Mouse (Mus musculus): ENCODE measurements at regions not wholly inside any gene's neighbourhood (a gene's known extent, or its start where the extent isn't known, plus 50 kb on each side); places are given as distances from the start of the nearest gene placed in this dataset.

DNA sequence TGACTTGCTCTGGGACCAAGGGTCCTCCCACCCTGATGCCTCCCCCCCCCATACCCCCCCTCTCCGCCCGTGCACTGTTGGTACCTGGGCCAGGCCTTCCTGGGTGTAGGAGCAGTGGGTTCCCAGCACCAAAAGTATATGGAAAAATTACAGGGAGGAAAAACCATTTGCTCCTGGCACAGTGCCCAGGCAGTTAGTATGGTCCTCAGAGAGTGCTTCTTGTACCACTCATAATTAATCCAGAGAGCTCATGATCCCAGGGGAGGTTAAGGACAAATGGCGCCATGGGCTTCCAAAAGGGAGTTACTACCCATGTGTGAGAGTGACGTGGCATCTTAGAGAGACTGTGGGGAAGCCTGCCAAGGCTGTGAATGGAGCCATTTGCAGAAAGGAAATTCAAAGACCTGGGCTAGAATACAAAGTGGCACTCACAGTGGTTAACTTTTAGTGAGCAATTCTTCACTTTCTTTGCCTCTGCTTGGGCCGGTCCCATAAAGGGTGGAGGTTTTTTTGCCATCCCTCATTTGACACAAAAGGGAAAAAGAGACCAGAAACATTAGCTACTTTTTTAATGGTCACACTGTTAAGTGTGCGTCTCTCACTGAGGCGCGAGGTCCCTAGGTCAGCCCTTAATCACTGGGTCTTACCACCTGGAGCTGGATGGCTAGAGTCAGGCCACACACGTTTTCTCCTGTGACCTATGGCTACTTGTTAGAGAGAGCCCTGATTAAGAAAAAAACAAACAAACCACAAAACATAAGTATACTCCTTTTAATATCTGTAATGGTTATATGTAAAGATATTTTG, 120.7 kb upstream of the Bmper start:
- DNase-seq (ENCODE audit: low spot score) (peak; percentile 82), ATAC-seq (peak; percentile 82)
- TF ChIP-seq CTCF (IDR thresholded peaks at IDR 0.05; ENCODE audit: low read depth), result no peak
- H3K27ac ChIP-seq, result no peak overlapping the region
- no peaks in the 10 kb centered on the region for H3K36me3 ChIP-seq (ENCODE audit: insufficient read depth, low read length)
- no peak overlapping the region for H3K4me3 ChIP-seq (ENCODE audit: low read length)
- no peaks in the 10 kb centered on the region for H3K9me3 ChIP-seq (ENCODE audit: low read length)
- no peak overlapping the region for H3K4me2 ChIP-seq (ENCODE audit: low read depth, low read length)
- no peaks in the 10 kb centered on the region for H3K27me3 ChIP-seq (ENCODE audit: insufficient read depth, low read length)
- 51% methylated on average over 9 of the region's 9 CpGs for WGBS
- H3K4me1 ChIP-seq (ENCODE audit: insufficient read depth, low read length), result no peaks in the 10 kb centered on the region
- H3K9ac ChIP-seq (replicated peaks; ENCODE audit: low read length), result no peak overlapping the region

DNA sequence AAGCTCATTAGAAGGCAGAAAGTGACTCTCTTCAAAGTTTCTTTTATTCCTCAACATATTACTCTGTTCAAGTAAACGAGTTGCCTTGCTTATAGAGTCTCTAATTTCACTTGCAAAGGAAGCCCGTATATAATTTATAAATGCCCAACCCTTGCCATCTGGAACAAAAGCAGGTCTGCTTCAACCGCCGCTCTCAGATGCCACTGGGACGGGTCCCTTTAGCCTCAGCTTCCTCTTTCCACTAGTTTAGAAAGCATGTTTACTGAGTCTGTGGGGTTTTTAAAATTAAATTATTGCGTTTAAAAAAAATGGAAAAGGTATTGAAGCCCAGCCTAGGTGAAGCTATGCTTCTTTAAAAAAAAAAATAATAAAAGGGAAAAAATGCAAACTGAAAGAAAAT, 111.4 kb upstream of the Bmper start:
- H3K9me3 ChIP-seq (ENCODE audit: low read length), result no peaks in the 10 kb centered on the region
- H3K36me3 ChIP-seq (ENCODE audit: insufficient read depth, low read length), result no peaks in the 10 kb centered on the region
- 72% methylated on average over 6 of the region's 6 CpGs for WGBS
- no peak overlapping the region for H3K4me3 ChIP-seq (ENCODE audit: low read length)
- no peak overlapping the region for H3K9ac ChIP-seq (replicated peaks; ENCODE audit: low read length)
- no peak overlapping the region for H3K4me2 ChIP-seq (ENCODE audit: low read depth, low read length)
- no peaks in the 10 kb centered on the region for H3K27me3 ChIP-seq (ENCODE audit: insufficient read depth, low read length)
- no peak for DNase-seq (ENCODE audit: low spot score)
- H3K4me1 ChIP-seq (ENCODE audit: insufficient read depth, low read length), result no peaks in the 10 kb centered on the region
- no peak overlapping the region for H3K27ac ChIP-seq
- no peak for ATAC-seq
- TF ChIP-seq CTCF (IDR thresholded peaks at IDR 0.05; ENCODE audit: low read depth), result no peak

DNA sequence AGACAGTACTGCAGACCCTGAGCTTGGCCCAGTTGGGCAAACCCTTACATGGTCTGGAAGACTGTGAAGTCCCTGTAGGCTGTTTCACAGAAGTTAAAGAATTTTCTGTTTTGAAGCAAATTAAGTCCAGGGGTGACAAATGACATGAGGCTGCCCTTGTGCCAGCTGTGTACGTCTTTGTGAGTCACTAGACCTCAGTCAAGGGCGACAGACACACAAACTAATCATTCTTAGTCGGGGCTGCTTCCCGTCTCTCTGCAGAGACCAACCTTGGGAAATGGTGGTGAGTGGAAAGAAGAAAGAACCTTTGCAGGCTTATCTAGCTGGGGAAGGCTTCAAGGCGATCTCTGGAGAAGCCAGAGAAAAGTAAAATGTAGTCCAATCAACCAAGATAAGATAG, 107.8 kb upstream of the Bmper start:
- WGBS, result 81% methylated on average over 5 of the region's 5 CpGs
- H3K4me1 ChIP-seq (ENCODE audit: insufficient read depth, low read length), result no peaks in the 10 kb centered on the region
- H3K27ac ChIP-seq, result no peak overlapping the region
- ATAC-seq (no peak), DNase-seq (ENCODE audit: low spot score) (no peak)
- TF ChIP-seq CTCF (IDR thresholded peaks at IDR 0.05; ENCODE audit: low read depth), result no peak
- H3K4me2 ChIP-seq (ENCODE audit: low read depth, low read length), result no peak overlapping the region
- H3K4me3 ChIP-seq (ENCODE audit: low read length), result no peak overlapping the region
- H3K27me3 ChIP-seq (ENCODE audit: insufficient read depth, low read length), result no peaks in the 10 kb centered on the region
- no peaks in the 10 kb centered on the region for H3K9me3 ChIP-seq (ENCODE audit: low read length)
- no peak overlapping the region for H3K9ac ChIP-seq (replicated peaks; ENCODE audit: low read length)
- no peaks in the 10 kb centered on the region for H3K36me3 ChIP-seq (ENCODE audit: insufficient read depth, low read length)

DNA sequence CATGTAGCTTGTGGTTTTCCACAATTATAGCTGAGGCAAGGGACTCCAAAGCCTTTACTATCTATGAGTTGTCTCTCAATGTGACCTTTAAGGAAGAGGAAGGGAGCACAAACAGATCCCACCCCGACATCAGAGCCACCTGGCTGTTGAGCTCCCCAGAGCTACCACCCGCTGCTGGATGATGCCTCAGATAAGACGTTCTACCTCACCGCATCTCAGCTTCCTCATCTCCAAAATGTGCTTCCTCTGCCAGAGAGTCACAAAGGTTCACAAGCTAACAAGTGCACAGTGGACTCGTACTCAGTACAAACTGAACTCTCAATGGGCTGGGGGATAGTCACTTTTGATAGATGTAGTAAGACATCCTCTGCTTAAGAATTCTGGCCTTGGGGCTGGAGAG, 107.3 kb upstream of the Bmper start:
- Histone ChIP-seq H3K4me3 (ENCODE audit: low read length) (no peak overlapping the region), H3K27me3 (ENCODE audit: insufficient read depth, low read length) (no peaks in the 10 kb centered on the region), H3K4me2 (ENCODE audit: low read depth, low read length) (no peak overlapping the region), H3K9me3 (ENCODE audit: low read length) (no peaks in the 10 kb centered on the region), H3K9ac (replicated peaks; ENCODE audit: low read length) (no peak overlapping the region), H3K27ac (no peak overlapping the region), H3K36me3 (ENCODE audit: insufficient read depth, low read length) (no peaks in the 10 kb centered on the region), H3K4me1 (ENCODE audit: insufficient read depth, low read length) (no peaks in the 10 kb centered on the region)
- WGBS, result 91% methylated on average over 5 of the region's 5 CpGs
- ATAC-seq (no peak), DNase-seq (ENCODE audit: low spot score) (no peak)
- TF ChIP-seq CTCF (IDR thresholded peaks at IDR 0.05; ENCODE audit: low read depth), result no peak

DNA sequence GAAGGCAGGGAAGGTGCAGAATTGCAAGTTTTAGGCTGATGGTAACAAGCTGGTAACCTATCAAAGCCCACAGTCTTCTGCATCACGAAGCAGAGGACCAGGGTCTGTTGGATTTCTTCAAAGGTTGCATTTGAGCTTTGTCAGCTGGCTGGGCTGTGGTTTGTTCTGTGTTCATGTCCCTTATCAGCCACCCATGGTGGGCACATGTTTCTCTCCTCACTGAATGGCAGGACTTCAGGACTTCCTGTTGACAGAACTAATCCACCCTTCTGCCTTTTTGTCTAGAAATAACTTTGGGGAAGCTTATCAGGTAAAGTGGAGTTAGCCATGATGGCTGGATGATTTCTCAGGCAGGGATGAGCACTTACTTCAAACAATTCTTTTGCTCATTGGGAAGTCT, 106.6 kb upstream of the Bmper start:
- DNase-seq (ENCODE audit: low spot score) (no peak), ATAC-seq (no peak)
- Histone ChIP-seq H3K4me1 (ENCODE audit: insufficient read depth, low read length) (no peaks in the 10 kb centered on the region), H3K27ac (no peak overlapping the region), H3K27me3 (ENCODE audit: insufficient read depth, low read length) (no peaks in the 10 kb centered on the region), H3K9me3 (ENCODE audit: low read length) (no peaks in the 10 kb centered on the region), H3K36me3 (ENCODE audit: insufficient read depth, low read length) (no peaks in the 10 kb centered on the region), H3K4me2 (ENCODE audit: low read depth, low read length) (no peak overlapping the region), H3K4me3 (ENCODE audit: low read length) (no peak overlapping the region), H3K9ac (replicated peaks; ENCODE audit: low read length) (no peak overlapping the region)
- no peak for TF ChIP-seq CTCF (IDR thresholded peaks at IDR 0.05; ENCODE audit: low read depth)
- 69% methylated on average over 1 of the region's 1 CpGs for WGBS

DNA sequence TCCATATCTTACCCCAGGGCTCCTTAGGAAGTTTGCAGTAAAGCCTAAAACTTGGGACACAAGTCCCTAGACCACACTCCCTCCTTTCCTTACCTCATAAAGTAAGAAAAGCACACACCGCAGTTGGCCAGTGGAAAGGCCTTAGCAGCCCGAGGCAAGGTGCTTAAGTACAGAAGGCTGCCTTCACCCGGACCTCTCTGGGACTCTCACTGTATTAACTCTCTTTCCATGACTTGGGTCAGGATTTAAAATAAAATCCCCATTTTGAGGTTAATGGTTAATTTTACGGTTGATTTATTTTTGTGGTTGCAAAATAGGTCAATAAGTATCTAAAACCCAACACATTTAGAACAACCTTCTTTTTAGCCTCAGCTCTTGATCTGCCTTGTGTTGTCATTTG, 103.1 kb upstream of the Bmper start:
- no peak overlapping the region for H3K4me2 ChIP-seq (ENCODE audit: low read depth, low read length)
- H3K9me3 ChIP-seq (ENCODE audit: low read length), result no peaks in the 10 kb centered on the region
- no peaks in the 10 kb centered on the region for H3K4me1 ChIP-seq (ENCODE audit: insufficient read depth, low read length)
- ATAC-seq (no peak), DNase-seq (ENCODE audit: low spot score) (no peak)
- TF ChIP-seq CTCF (IDR thresholded peaks at IDR 0.05; ENCODE audit: low read depth), result no peak
- no peaks in the 10 kb centered on the region for H3K36me3 ChIP-seq (ENCODE audit: insufficient read depth, low read length)
- no peaks in the 10 kb centered on the region for H3K27me3 ChIP-seq (ENCODE audit: insufficient read depth, low read length)
- 82% methylated on average over 4 of the region's 4 CpGs for WGBS
- H3K27ac ChIP-seq, result no peak overlapping the region
- H3K4me3 ChIP-seq (ENCODE audit: low read length), result no peak overlapping the region
- no peak overlapping the region for H3K9ac ChIP-seq (replicated peaks; ENCODE audit: low read length)

DNA sequence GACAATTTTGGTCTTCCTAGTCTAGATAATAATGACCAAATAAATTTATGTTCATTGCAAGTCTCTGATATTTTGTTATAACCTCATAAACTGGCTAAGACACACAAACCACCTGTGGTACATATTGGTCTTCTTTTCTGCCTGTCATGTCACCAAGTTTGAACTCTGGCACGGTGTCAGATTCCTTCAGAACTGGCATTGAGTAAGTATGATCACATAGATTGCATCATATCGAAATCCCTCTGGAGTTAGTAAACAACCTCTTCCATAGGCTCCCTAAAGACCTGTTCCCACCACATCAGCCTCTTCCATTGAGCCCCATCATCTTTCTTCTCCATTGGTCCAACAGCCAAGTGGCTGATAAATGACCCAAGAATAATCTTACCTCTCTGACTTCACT, 102.1 kb upstream of the Bmper start:
- WGBS, result 90% methylated on average over 2 of the region's 2 CpGs
- ATAC-seq (no peak), DNase-seq (ENCODE audit: low spot score) (no peak)
- TF ChIP-seq CTCF (IDR thresholded peaks at IDR 0.05; ENCODE audit: low read depth), result no peak
- Histone ChIP-seq H3K27ac (no peak overlapping the region), H3K27me3 (ENCODE audit: insufficient read depth, low read length) (no peaks in the 10 kb centered on the region), H3K4me2 (ENCODE audit: low read depth, low read length) (no peak overlapping the region), H3K4me3 (ENCODE audit: low read length) (no peak overlapping the region), H3K9me3 (ENCODE audit: low read length) (no peaks in the 10 kb centered on the region), H3K4me1 (ENCODE audit: insufficient read depth, low read length) (no peaks in the 10 kb centered on the region), H3K9ac (replicated peaks; ENCODE audit: low read length) (no peak overlapping the region), H3K36me3 (ENCODE audit: insufficient read depth, low read length) (no peaks in the 10 kb centered on the region)

All from hindbrain, postnatal 0 days (tissue).